Mouse (Mus musculus) megakaryocyte, embryonic 14.5 days (primary cell): ENCODE data around the gene Pdia6. TPM values are rescaled to one million over a fixed set of nuclear protein-coding genes. Genes with fewer than 3 reads are reported as not detected.

Experiments
- H3K27me3 ChIP-seq: replicated peaks from 2 replicates; pipeline ENCODE3; 2012; ENCODE audit warnings: inconsistent platforms
- H3K36me3 ChIP-seq: replicated peaks from 2 replicates; pipeline ENCODE3; 2012; ENCODE audit warnings: low read length, inconsistent platforms, mixed read lengths
- H3K4me1 ChIP-seq: 2 replicates; pipeline ENCODE4 v1.6.1; 2012; ENCODE audit warnings: inconsistent platforms
- H3K4me3 ChIP-seq: replicated peaks from 2 replicates; pipeline ENCODE3; 2012; ENCODE audit warnings: moderate library complexity, mild to moderate bottlenecking, inconsistent platforms
- H3K9me3 ChIP-seq: 2 replicates; pipeline ENCODE4 v1.6.1; 2012; ENCODE audit warnings: inconsistent platforms
- FLI1 ChIP-seq: IDR thresholded peaks from 2 replicates; pipeline ENCODE4 v1.6.1; 2012; ENCODE audit warnings: low read length, inconsistent platforms, mixed read lengths
- GATA1 ChIP-seq: IDR thresholded peaks from 3 replicates; pipeline ENCODE4 v1.6.1; 2012; ENCODE audit warnings: mixed read lengths, low read length, inconsistent platforms, borderline replicate concordance
- polyA plus RNA-seq: library from polyadenylated mRNA; stranded (reverse); fragments of >175 nt; gene quantifications from 2 replicates; pipeline ENCODE4 v1.2.3, GENCODE M21; 2012; ENCODE audit warnings: low replicate concordance; ENCODE audit not compliant: insufficient read depth

Gene Pdia6
- polyA plus RNA-seq, 1 experiment: 50.8 TPM

DNA sequence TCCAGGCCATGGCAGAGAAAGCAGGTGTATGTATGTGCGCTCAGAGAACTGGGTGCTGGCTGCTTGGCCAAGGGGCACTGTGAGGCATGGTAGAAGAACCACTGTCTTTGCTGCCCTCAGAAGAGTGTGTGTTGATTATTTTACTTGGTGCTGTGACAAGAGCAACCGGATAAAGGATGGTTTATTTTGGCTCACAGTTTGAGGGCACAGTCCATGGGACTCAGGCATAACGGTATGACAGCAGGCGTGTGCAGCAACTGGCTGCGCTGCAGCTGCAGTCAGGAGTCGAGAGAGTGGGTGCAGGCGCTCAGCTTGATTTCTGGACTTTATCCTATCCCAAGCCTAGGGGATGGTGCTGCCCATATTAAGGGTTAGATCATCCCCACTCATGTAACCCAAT lies 7.9 kb upstream of the Pdia6 start:
- H3K36me3 ChIP-seq: no peaks in the 10 kb centered on the region
- no peak overlapping the region for H3K4me3 ChIP-seq
- peaks cover 12% of the 10 kb centered on the region for H3K4me1 ChIP-seq
- H3K27me3 ChIP-seq: peaks cover 13% of the 10 kb centered on the region
- TF ChIP-seq GATA1: no peak
- no peak for TF ChIP-seq FLI1
- H3K9me3 ChIP-seq: peaks cover 16% of the 10 kb centered on the region

DNA sequence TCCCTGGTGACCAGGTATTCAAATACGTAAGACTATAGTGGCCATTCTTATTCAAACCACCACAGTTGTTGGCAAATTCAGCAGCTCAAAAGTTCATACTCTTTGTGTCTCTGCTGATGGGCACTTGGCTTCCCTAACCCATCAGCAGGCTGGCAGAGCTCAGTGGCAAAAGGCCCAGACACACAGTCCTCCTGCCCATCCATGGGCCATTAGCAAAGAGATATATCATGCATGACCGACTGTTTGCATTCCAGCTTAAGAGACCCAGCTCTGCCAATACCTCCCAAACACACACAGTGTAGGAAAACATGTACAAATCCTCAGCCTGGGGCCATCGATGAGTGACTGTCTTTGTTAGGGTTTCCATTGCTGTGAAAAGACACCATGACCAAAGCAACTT lies 5.3 kb upstream of the Pdia6 start:
- TF ChIP-seq GATA1 (no peak), FLI1 (no peak)
- Histone ChIP-seq H3K9me3 (peaks cover 16% of the 10 kb centered on the region), H3K27me3 (peaks cover 3% of the 10 kb centered on the region), H3K36me3 (no peaks in the 10 kb centered on the region), H3K4me3 (no peak overlapping the region), H3K4me1 (peaks cover 28% of the 10 kb centered on the region)

DNA sequence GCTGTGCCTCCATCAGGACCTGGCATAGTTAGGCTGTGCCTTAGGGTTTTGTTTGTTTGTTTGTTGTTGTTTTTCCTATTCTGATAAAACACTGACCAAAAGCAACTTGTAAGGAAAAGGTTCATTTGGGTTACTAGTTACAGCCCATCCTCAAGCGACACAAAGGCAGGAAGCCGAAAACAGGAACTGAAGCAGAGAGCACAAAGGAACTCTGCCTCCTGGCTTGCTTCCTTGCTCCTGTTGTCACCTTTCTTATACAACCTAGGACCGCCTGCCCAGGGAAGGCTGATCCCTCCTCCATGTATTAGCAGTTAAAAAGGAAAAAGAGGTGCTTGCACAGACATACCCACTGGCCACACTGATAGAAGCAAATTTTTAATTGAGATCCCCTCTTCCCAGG lies 2.5 kb upstream of the Pdia6 start:
- H3K9me3 ChIP-seq: peaks cover 16% of the 10 kb centered on the region
- H3K27me3 ChIP-seq: no peaks in the 10 kb centered on the region
- H3K4me1 ChIP-seq: peaks cover 39% of the 10 kb centered on the region
- TF ChIP-seq GATA1 (no peak), FLI1 (no peak)
- no peak overlapping the region for H3K4me3 ChIP-seq
- peaks cover 7% of the 10 kb centered on the region for H3K36me3 ChIP-seq

DNA sequence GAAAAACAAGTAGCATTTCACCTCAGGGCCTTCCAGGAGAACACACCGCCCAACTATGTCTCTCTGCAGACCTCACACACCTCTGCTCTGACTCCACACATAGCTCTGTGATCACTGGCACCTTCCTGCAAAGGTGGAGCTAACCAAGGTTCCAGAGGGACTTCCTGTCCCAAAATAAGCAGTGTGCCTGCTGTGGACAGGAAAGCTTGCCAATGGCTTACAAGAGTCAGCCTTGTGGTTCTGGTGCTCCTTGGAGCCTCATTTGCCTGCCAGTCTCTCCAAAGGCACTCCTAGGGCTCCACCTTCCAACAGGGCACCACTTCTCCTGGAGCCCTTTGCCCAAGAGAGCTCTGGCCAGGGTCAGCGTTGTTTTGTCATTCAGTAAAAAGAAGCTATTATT lies 1.5 kb upstream of the Pdia6 start:
- Histone ChIP-seq H3K27me3 (no peaks in the 10 kb centered on the region), H3K4me3 (no peak overlapping the region), H3K9me3 (peaks cover 16% of the 10 kb centered on the region), H3K36me3 (peaks cover 15% of the 10 kb centered on the region), H3K4me1 (peaks cover 44% of the 10 kb centered on the region)
- no peak for TF ChIP-seq FLI1
- TF ChIP-seq GATA1: no peak

DNA sequence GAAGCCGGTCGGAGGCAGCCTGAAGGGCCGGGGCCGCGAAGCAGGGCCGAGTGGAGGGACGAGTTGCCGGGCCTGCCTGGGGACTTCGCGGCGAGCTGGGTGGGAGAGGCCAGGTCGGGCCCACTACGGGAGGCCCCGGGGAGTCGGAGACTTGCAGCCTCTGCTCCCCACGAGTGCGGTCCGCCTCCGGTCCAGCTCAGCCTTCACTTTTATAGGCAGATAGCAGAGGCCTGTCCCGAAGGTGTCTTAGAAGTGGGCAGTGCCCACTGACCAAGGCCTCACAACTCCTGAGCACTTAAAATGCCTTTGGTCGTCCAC lies 287 bp downstream of the Pdia6 start:
- TF ChIP-seq GATA1 (no peak), FLI1 (no peak)
- no peaks in the 10 kb centered on the region for H3K27me3 ChIP-seq
- peaks cover 56% of the 10 kb centered on the region for H3K4me1 ChIP-seq
- peaks cover under 1% of the 10 kb centered on the region for H3K9me3 ChIP-seq
- peak overlapping the region; percentile 98 for H3K4me3 ChIP-seq
- H3K36me3 ChIP-seq: peaks cover 33% of the 10 kb centered on the region

DNA sequence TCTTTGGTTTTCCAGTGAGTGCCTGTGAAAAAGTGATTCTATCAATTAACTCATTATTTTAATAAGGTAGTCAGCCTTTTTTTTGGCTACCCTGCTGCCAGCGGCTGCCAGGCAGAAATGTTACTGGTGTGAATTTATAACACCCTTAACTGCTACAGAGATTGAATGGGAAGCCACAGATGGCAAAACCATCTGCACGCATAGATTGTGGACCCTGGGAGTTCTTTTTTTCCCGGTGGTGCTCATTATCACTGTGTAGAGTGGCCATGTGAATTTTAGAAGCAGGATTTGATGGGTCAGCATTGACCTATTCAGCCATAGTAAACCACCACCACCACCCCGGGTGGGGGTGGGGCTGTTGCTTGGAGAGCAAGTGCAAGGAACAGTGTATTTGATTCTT lies 971 bp downstream of the Pdia6 start:
- H3K4me1 ChIP-seq: peaks cover 59% of the 10 kb centered on the region
- H3K27me3 ChIP-seq: no peaks in the 10 kb centered on the region
- H3K36me3 ChIP-seq: peaks cover 39% of the 10 kb centered on the region
- TF ChIP-seq GATA1 (no peak), FLI1 (no peak)
- H3K4me3 ChIP-seq: peak overlapping the region; percentile 98
- H3K9me3 ChIP-seq: no peaks in the 10 kb centered on the region

DNA sequence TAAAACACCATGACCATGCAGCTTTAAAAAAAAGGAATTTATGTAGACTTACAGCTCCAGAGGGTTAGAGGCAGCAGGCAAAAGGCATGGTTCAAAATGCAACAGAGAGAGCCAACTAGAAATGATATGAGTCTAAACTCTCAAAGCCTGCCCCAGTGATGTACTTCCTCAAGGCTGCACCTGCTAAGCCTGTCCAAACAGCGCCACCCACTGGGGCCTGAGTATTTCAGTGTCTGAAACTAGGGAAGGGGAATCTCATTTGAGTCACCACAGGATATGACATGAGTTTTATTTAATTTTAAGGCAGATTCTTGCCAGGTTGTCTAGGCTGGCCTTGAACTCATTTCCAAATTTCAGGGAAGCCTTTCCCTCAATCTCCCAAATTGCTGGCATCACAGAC lies 4.9 kb downstream of the Pdia6 start:
- H3K27me3 ChIP-seq: no peaks in the 10 kb centered on the region
- TF ChIP-seq FLI1 (no peak), GATA1 (no peak)
- H3K36me3 ChIP-seq: peaks cover 79% of the 10 kb centered on the region

DNA sequence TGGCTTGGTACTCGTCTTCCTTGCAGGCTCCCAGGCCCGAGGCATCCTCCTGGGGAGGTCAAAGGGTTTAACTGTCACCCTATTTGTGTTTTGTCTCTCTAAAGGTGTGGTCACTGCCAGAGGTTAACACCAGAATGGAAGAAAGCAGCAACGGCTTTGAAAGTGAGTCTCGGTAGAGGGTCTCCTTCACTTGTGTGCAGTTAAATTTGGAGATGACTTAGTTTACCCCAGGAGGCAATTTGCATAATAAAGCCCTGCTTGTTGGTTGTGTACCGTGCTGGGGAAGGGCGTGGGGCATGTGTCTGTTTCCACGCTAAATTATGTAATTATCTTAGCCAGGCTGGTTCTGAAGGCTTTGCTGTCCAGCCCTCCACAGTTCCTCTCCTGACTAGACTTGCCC lies 7.5 kb downstream of the Pdia6 start:
- H3K4me3 ChIP-seq: no peak overlapping the region
- H3K9me3 ChIP-seq: no peaks in the 10 kb centered on the region
- H3K27me3 ChIP-seq: no peaks in the 10 kb centered on the region
- TF ChIP-seq FLI1 (no peak), GATA1 (no peak)
- H3K4me1 ChIP-seq: peaks cover 34% of the 10 kb centered on the region
- H3K36me3 ChIP-seq: peaks cover 98% of the 10 kb centered on the region

More for the DNA sequence above, 4.9 kb downstream of the Pdia6 start:
- Histone ChIP-seq H3K4me1 (peaks cover 50% of the 10 kb centered on the region), H3K9me3 (no peaks in the 10 kb centered on the region), H3K4me3 (no peak overlapping the region)

DNA sequence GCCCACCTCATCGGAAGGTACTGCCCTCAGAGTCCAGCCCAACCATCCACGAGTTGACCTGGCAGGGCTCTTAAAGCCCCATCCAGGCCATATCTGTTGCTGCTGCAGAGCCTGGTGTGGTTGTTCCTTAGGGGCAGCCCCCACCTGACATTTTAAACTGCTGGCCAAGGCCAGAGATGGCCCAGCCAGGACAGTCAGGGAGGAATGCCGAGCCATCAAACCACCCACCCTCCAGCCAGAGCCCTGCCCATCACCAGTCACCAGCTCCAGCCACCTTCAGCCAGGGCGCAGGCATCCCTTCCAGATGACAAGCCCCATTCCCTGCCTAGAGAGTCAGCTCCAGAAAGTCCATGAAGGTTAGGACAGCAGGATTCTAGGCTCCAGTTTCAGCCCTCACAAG lies 22.2 kb downstream of the Pdia6 start:
- Histone ChIP-seq H3K27me3 (peaks cover 29% of the 10 kb centered on the region), H3K4me3 (no peak overlapping the region), H3K9me3 (no peaks in the 10 kb centered on the region), H3K36me3 (peaks cover 19% of the 10 kb centered on the region), H3K4me1 (peaks cover 14% of the 10 kb centered on the region)
- no peak for TF ChIP-seq GATA1
- TF ChIP-seq FLI1: no peak

DNA sequence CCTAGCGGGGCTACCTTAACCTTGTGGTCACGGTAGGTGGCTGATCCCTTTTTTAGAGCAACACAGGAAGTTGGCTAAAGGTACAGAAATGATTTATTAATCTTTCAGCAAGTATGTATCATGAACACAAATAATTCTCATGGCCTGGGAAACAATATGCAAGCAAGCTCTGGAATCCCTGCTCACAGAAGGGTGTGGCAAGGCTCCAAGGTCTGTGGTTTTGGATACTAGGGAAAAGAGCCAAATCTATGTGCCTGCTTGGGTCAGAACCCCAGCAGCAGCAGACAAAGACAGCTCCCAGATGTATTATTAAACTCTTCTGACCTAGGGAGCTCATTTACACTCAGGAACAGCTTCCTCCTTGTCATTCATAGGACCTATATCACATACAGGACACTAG lies 22.7 kb downstream of the Pdia6 start:
- TF ChIP-seq GATA1 (no peak), FLI1 (no peak)
- Histone ChIP-seq H3K36me3 (peaks cover 13% of the 10 kb centered on the region), H3K4me1 (peaks cover 14% of the 10 kb centered on the region), H3K27me3 (peaks cover 33% of the 10 kb centered on the region), H3K9me3 (no peaks in the 10 kb centered on the region), H3K4me3 (no peak overlapping the region)

DNA sequence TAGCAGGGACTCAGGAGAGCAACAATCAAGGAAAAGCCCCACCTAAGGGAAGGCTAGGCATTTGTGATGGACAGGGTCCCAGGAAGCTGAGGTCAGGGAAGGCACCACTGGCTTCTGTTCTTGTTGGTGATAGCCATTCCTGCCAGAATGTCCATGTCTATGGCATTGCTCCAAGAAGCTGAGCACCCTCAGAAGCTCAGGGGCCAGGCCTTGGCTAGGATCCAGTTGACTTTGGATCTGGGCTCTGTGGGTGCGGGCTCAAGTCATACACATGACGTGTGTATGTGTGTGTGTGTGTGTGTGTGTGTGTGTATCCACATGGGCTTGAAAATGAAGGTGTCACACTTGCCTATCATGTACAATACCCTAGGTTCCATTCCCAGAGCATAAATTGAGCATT lies 23.6 kb downstream of the Pdia6 start:
- H3K36me3 ChIP-seq: peaks cover 5% of the 10 kb centered on the region
- H3K4me3 ChIP-seq: no peak overlapping the region
- H3K9me3 ChIP-seq: no peaks in the 10 kb centered on the region
- H3K4me1 ChIP-seq: peaks cover 14% of the 10 kb centered on the region
- H3K27me3 ChIP-seq: peaks cover 36% of the 10 kb centered on the region
- TF ChIP-seq GATA1 (no peak), FLI1 (no peak)
